Mouse (Mus musculus) hindbrain, embryonic 12.5 days (tissue): ENCODE data around the gene H2afy2. TPM values are rescaled to one million over a fixed set of nuclear protein-coding genes. Genes with fewer than 3 reads are reported as not detected.
A peak's percentile ranks its signal among the peaks of the same experiment; 100 is the strongest.

Experiments used
- ATAC-seq: fragments of 200-750 bp; cut with Nextera tagmentation; 2 replicates; pipeline ENCODE4 v1.8.0; 2017; ENCODE audit warnings: moderate TSS enrichment; ENCODE audit not compliant: low FRiP score
- H3K27ac ChIP-seq: fragments of 300-500 bp; sonication (generic); 2 replicates; pipeline ENCODE4 v1.5.1; 2016; ENCODE audit warnings: mild to moderate bottlenecking
- H3K27me3 ChIP-seq: fragments of 300-500 bp; sonication (generic); 2 replicates; pipeline ENCODE4 v1.6.1; 2016; ENCODE audit warnings: mild to moderate bottlenecking
- H3K36me3 ChIP-seq: fragments of 300-500 bp; sonication (generic); 2 replicates; pipeline ENCODE4 v1.6.1; 2016; ENCODE audit warnings: mild to moderate bottlenecking
- H3K4me1 ChIP-seq: fragments of 300-500 bp; sonication (generic); 2 replicates; pipeline ENCODE4 v1.6.1; 2016
- H3K4me2 ChIP-seq: fragments of 300-500 bp; sonication (generic); replicated peaks from 2 replicates; pipeline ENCODE4 v1.6.1; 2016; ENCODE audit warnings: mild to moderate bottlenecking
- H3K4me3 ChIP-seq: fragments of 300-500 bp; sonication (generic); 2 replicates; pipeline ENCODE4 v1.5.1; 2016; ENCODE audit warnings: mild to moderate bottlenecking
- H3K9ac ChIP-seq: fragments of 300-500 bp; sonication (generic); 2 replicates; pipeline ENCODE4 v1.6.1; 2016; ENCODE audit warnings: mild to moderate bottlenecking, moderate library complexity
- H3K9me3 ChIP-seq: fragments of 300-500 bp; sonication (generic); replicated peaks from 2 replicates; pipeline ENCODE4 v1.6.1; 2016; ENCODE audit warnings: mild to moderate bottlenecking
- WGBS: fragments of 180-500 bp; shearing (Covaris S2); methylation state at CpG from one replicate; pipeline ENCODE4 v1.1.7; 2016; 5-methylcytosine and 5-hydroxymethylcytosine counted together
- polyA plus RNA-seq: library from polyadenylated mRNA; unstranded; fragments of >200 nt; fragmentation: Nextera tagmentation; extraction: Ambion mirVana; gene quantifications from 2 replicates; pipeline ENCODE4 v1.2.1, GENCODE M21; 2016

H2afy2 gene
- polyA plus RNA-seq, result 340 and 382 TPM in 2 replicates

DNA sequence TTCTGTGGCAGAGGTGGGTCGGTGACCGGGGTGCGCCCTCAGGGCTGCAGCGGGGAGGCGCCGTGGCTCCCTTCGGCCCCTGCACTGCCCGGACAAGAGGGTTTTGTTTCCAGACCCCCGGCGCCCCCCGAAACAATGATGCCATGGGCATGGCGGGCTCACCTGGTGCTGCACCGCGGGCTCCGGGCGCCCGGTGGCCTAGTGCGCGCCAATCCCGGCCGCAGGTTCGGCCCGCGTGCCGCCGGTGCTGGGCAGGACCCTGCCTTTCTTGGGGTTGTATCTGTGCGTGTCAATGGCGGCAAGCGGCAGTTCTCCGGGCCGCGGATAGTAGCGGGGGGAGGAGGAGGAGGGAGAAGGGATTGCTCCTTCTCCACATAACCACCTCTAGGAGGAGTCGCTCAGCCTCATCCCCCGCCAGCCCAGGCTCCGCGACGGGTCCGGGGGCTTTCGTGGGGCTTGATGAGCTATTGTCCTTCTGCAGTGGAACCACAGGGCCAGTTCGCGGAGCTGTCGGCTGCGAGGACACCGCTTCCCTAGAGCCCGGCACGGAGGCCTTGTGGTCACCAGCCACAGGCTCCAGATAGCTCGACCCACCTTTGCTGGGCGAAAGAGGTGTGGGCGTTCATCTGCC, at the start of gene H2afy2:
Gene H2afy2 (minus strand): TSS at position 527 of the 631 bp plus-strand sequence.
- whole genome bisulfite sequencing, result under 1% methylated on average over 49 of the region's 50 CpGs
- peak; percentile 90 for ATAC-seq
- H3K9ac ChIP-seq, result peak within 1 kb of the TSS; percentile 99
- peak within 1 kb of the TSS; percentile 57 for H3K4me2 ChIP-seq
- peak within 1 kb of the TSS; percentile 99 for H3K27ac ChIP-seq
- no peaks in the 10 kb centered on the region for H3K27me3 ChIP-seq
- no peaks in the 10 kb centered on the region for H3K36me3 ChIP-seq
- H3K4me3 ChIP-seq, result peak within 1 kb of the TSS; percentile 93
- H3K4me1 ChIP-seq, result peaks cover 23% of the 10 kb centered on the region
- H3K9me3 ChIP-seq, result no peaks in the 10 kb centered on the region

GRCm38 (mm10) chr10:61832713-61833112, 48.8 kb upstream of the H2afy2 start:
- H3K27ac ChIP-seq, result no peak overlapping the region
- H3K27me3 ChIP-seq, result no peaks in the 10 kb centered on the region
- 88% methylated on average over 11 of the region's 11 CpGs for WGBS
- H3K36me3 ChIP-seq, result no peaks in the 10 kb centered on the region
- H3K4me3 ChIP-seq, result no peak overlapping the region
- no peak for ATAC-seq
- 0 out of 2 replicates have a peak, but pooled peaks cover 2% of the 10 kb centered on the region for H3K4me1 ChIP-seq
- H3K9me3 ChIP-seq, result no peaks in the 10 kb centered on the region
- no peak overlapping the region for H3K9ac ChIP-seq
- no peak overlapping the region for H3K4me2 ChIP-seq

DNA sequence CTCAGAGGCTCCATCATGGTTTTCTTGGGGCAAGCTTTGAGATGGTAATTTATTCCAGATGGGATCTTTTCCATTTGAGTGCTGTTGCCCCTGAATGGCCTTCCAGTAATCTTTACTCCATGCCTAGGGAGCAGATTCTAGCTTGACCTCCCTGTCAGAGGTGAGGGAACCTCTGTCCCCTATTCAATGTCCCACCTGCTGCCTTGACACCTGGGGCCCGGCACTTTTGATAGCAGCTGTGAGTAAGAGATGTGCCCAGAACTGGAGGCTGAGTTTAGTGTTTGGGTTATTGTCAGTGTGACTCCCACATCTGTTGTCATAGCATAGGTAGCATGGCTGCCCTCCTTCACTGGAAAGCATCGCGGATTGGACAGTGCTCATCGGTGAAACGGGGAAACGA, 47.8 kb upstream of the H2afy2 start:
- 87% methylated on average over 6 of the region's 6 CpGs for WGBS
- ATAC-seq, result no peak
- Histone ChIP-seq H3K27ac (no peak overlapping the region), H3K9ac (no peak overlapping the region), H3K4me2 (no peak overlapping the region), H3K9me3 (no peaks in the 10 kb centered on the region), H3K4me3 (no peak overlapping the region), H3K36me3 (no peaks in the 10 kb centered on the region), H3K4me1 (peaks cover 7% of the 10 kb centered on the region), H3K27me3 (no peaks in the 10 kb centered on the region)

GRCm38 (mm10) chr10:61831251-61831650, 47.3 kb upstream of the H2afy2 start:
- no peaks in the 10 kb centered on the region for H3K27me3 ChIP-seq
- no peak overlapping the region for H3K4me3 ChIP-seq
- no peaks in the 10 kb centered on the region for H3K9me3 ChIP-seq
- no peaks in the 10 kb centered on the region for H3K36me3 ChIP-seq
- no peak overlapping the region for H3K9ac ChIP-seq
- no peak overlapping the region for H3K27ac ChIP-seq
- H3K4me2 ChIP-seq, result no peak overlapping the region
- H3K4me1 ChIP-seq, result peaks cover 8% of the 10 kb centered on the region
- ATAC-seq, result no peak
- WGBS, result 74% methylated on average over 12 of the region's 12 CpGs

DNA sequence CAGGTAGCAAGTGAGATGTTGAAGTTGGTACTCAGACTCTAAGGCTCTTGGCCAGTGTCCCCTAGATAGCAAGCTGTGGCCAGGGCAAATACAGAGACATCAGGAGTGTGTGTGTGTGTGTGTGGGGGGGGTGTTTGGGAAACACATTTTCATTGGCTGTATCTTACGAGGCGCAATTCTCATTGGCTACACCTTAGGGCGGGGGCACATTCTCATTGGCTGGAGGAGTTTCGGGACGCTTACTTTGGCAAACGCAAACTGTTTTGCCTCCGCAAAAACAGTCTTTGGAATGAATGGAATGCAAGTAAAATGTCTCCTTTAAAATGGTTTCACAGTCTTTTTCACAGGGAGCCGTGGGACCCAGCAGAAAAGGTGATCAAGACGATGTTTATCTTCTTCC, 46.9 kb upstream of the H2afy2 start:
- no peaks in the 10 kb centered on the region for H3K27me3 ChIP-seq
- no peaks in the 10 kb centered on the region for H3K36me3 ChIP-seq
- peaks cover 8% of the 10 kb centered on the region for H3K4me1 ChIP-seq
- no peak for ATAC-seq
- H3K4me2 ChIP-seq, result no peak overlapping the region
- no peak overlapping the region for H3K9ac ChIP-seq
- no peak overlapping the region for H3K4me3 ChIP-seq
- 57% methylated on average over 9 of the region's 9 CpGs for WGBS
- no peaks in the 10 kb centered on the region for H3K9me3 ChIP-seq
- no peak overlapping the region for H3K27ac ChIP-seq

DNA sequence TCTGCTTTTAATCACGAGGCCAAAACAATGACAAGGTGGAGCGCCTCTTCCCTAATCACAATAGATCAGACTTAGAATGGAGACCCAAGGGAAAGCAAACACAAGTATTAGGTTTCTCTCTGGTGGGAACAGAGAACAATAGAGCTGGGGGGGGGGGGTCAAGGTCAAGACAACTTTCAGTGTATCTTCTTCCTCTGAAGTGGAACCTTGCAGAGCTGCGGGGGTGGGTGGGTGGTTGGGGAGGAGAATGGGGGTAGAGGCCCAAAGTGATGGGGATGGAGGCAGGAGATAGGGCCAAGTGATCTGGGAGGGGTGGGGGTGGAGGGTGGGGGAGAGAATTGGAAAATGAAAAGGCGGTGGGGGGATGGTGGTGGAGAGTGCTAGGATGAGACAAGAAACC, 45.1 kb upstream of the H2afy2 start:
- Histone ChIP-seq H3K36me3 (no peaks in the 10 kb centered on the region), H3K4me3 (no peak overlapping the region), H3K4me1 (peaks cover 9% of the 10 kb centered on the region), H3K9ac (no peak overlapping the region), H3K27ac (no peak overlapping the region), H3K27me3 (no peaks in the 10 kb centered on the region), H3K4me2 (no peak overlapping the region), H3K9me3 (no peaks in the 10 kb centered on the region)
- WGBS, result 39% methylated on average over 4 of the region's 4 CpGs
- no peak for ATAC-seq

DNA sequence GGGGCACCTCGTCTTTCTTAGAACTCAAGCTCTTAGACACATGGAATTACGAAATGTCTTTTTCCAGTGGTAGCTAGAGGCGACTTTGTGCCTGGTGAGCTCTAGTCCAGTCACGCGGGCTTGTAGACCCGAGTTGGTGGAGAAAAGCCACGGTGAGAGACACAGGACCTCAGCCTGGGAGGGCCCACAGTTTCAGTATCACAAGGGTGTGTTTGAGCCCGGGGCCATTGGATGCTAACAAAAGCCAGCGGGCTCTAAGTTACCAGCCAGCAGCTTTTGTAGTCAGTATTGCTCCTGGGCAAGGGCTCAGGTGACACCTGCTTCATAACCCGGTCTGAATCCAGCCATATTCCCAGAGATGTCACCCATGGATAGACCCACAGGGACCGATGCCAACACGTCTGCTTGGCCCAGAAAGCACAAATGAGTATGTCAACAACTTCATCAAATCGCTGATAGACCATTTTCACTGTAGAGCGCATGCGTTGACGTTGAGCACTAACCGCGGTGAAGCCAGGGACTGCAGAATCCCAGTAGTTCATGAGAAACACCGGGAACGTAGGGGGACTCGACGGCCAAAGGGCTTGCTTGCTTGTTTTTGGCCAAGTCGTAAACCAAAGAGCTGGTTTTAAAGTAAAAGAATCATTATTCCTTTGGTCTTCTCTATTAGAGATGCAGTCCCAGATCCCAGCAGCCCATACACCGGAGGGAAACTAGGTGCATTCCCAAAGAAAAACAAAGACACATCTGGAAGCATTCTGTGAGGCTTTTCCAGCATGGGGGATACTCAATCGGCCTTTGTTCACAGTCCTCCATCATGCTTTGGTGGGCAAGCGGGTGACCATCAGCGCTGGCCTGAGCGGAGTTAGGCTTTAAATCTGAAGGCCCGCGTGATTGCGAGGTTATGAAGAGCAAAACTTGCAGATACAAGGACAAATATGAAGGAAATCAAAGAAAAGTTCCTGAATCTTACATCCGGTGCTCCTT, 44.3 kb upstream of the H2afy2 start:
- Histone ChIP-seq H3K36me3 (no peaks in the 10 kb centered on the region), H3K9me3 (no peaks in the 10 kb centered on the region)
- ATAC-seq, result no peak

GRCm38 (mm10) chr10:61826753-61827435, 42.9 kb upstream of the H2afy2 start:
- ATAC-seq, result no peak
- H3K9me3 ChIP-seq, result no peaks in the 10 kb centered on the region
- no peak overlapping the region for H3K4me2 ChIP-seq
- 33% methylated on average over 16 of the region's 16 CpGs for WGBS
- H3K4me1 ChIP-seq, result peaks cover 21% of the 10 kb centered on the region
- no peak overlapping the region for H3K9ac ChIP-seq
- no peaks in the 10 kb centered on the region for H3K36me3 ChIP-seq
- 0 out of 2 replicates have a peak overlapping the region, but pooled peaks have one; percentile 30 for H3K27ac ChIP-seq
- no peak overlapping the region for H3K4me3 ChIP-seq
- no peaks in the 10 kb centered on the region for H3K27me3 ChIP-seq

More for the DNA sequence above, 44.3 kb upstream of the H2afy2 start:
- Histone ChIP-seq H3K27me3 (no peaks in the 10 kb centered on the region), H3K4me1 (peaks cover 17% of the 10 kb centered on the region), H3K9ac (no peak overlapping the region), H3K4me3 (no peak overlapping the region), H3K4me2 (no peak overlapping the region), H3K27ac (no peak overlapping the region)
- 81% methylated on average over 32 of the region's 32 CpGs for WGBS

- no peaks in the 10 kb centered on the region for H3K27me3 ChIP-seq
- 66% methylated on average over 13 of the region's 13 CpGs for WGBS
- H3K27ac ChIP-seq, result no peak overlapping the region
- no peaks in the 10 kb centered on the region for H3K9me3 ChIP-seq
- H3K9ac ChIP-seq, result no peak overlapping the region
- no peaks in the 10 kb centered on the region for H3K36me3 ChIP-seq
- H3K4me2 ChIP-seq, result no peak overlapping the region
- H3K4me1 ChIP-seq, result peaks cover 19% of the 10 kb centered on the region
- no peak for ATAC-seq
- no peak overlapping the region for H3K4me3 ChIP-seq
Measured at GRCm38 (mm10) chr10:61825979-61826752, 42.2 kb upstream of the H2afy2 start.

DNA sequence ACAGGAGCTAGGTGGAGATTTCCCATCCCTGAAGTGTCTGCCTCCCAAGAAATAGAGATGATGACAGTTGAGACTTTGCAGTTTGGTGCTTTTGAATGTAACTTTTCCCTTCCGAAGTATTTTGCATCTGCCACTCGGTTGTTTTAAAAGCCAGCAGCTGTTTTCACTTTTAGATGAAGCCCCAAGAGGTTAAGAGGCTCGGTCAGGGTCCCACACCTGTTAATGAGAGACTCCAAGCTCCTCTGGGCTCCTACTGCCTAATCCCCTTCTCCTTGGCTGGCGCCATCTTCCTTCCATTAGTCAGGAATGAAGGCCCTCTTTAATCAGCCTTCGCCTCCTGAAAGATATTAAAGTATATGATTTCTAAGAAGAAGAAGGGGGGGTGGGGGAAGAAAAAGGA, 41.6 kb upstream of the H2afy2 start:
- WGBS, result 59% methylated on average over 5 of the region's 5 CpGs
- H3K27ac ChIP-seq, result no peak overlapping the region
- H3K4me1 ChIP-seq, result peaks cover 19% of the 10 kb centered on the region
- H3K9me3 ChIP-seq, result no peaks in the 10 kb centered on the region
- no peak overlapping the region for H3K9ac ChIP-seq
- H3K4me2 ChIP-seq, result no peak overlapping the region
- no peaks in the 10 kb centered on the region for H3K36me3 ChIP-seq
- no peak for ATAC-seq
- no peak overlapping the region for H3K4me3 ChIP-seq
- no peaks in the 10 kb centered on the region for H3K27me3 ChIP-seq

DNA sequence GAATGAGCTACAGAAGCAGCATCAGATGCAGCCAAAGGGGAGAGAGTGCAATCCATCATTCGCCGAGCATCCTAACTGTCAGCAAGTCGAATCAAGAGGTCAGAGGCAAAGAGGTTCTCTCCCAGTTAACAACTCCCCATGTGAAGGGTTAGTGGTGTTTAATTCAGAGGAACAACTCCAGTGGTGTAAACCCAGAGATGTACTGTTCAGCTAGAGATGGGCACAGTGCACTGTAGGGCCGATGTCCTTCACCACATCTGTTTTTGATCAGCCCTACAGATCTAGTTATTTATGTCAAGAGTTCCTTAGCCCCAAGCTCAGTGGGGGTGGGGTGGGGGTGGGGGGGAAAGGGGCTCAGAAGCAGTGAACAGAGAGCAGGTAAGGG, 39.8 kb upstream of the H2afy2 start:
- H3K9ac ChIP-seq, result no peak overlapping the region
- no peak overlapping the region for H3K4me3 ChIP-seq
- H3K36me3 ChIP-seq, result no peaks in the 10 kb centered on the region
- H3K4me2 ChIP-seq, result no peak overlapping the region
- H3K27me3 ChIP-seq, result no peaks in the 10 kb centered on the region
- 53% methylated on average over 4 of the region's 4 CpGs for WGBS
- H3K9me3 ChIP-seq, result no peaks in the 10 kb centered on the region
- peaks cover 19% of the 10 kb centered on the region for H3K4me1 ChIP-seq
- no peak for ATAC-seq
- H3K27ac ChIP-seq, result no peak overlapping the region
